Mouse (Mus musculus): ENCODE measurements around the gene Plpp7.

Gene Plpp7

GRCm38 (mm10) chr2:32102944-32103343, 7.6 kb downstream of the Plpp7 start:
- DNase-seq (ENCODE audit: low spot score in 2 of 2) = no peak

GRCm38 (mm10) chr2:32103557-32103956, 8.2 kb downstream of the Plpp7 start:
- peak; percentile 45 to 49 for DNase-seq (ENCODE audit: low spot score in 2 of 2)

- peak; percentile 66 to 67 for DNase-seq (ENCODE audit: low spot score in 2 of 2)
These were observed 8.8 kb downstream of the Plpp7 start for GRCm38 (mm10) chr2:32104122-32104521.

GRCm38 (mm10) chr2:32105117-32105913, 10.0 kb downstream of the Plpp7 start:
- peak; percentile 38 to 51 for DNase-seq (ENCODE audit: low spot score in 2 of 2)

- no peak for DNase-seq (ENCODE audit: low spot score in 2 of 2)
These were observed 10.6 kb downstream of the Plpp7 start for GRCm38 (mm10) chr2:32105930-32106329.

- peak; percentile 31 to 44 for DNase-seq (ENCODE audit: low spot score in 2 of 2)
These were observed 15.9 kb downstream of the Plpp7 start for GRCm38 (mm10) chr2:32111268-32111667.

GRCm38 (mm10) chr2:32112548-32112947, 17.2 kb downstream of the Plpp7 start:
- DNase-seq (ENCODE audit: low spot score in 2 of 2) = peak; percentile 52 to 54

- no peak for DNase-seq (ENCODE audit: low spot score in 2 of 2)
These were observed 20.5 kb downstream of the Plpp7 start for GRCm38 (mm10) chr2:32115851-32116268.

GRCm38 (mm10) chr2:32119802-32120750, 24.7 kb downstream of the Plpp7 start:
- DNase-seq (ENCODE audit: low spot score in 2 of 2) = no peak

- DNase-seq (ENCODE audit: low spot score in 2 of 2) = no peak
These were observed 25.8 kb downstream of the Plpp7 start for GRCm38 (mm10) chr2:32121150-32121549.

- DNase-seq (ENCODE audit: low spot score in 2 of 2) = no peak
These were observed 26.5 kb downstream of the Plpp7 start for GRCm38 (mm10) chr2:32121785-32122184.

GRCm38 (mm10) chr2:32127653-32128535, 32.6 kb downstream of the Plpp7 start:
- no peak for DNase-seq (ENCODE audit: low spot score in 2 of 2)

- no peak for DNase-seq (ENCODE audit: low spot score in 2 of 2)
These were observed 33.2 kb downstream of the Plpp7 start for GRCm38 (mm10) chr2:32128536-32128841.

GRCm38 (mm10) chr2:32129383-32130074, 34.2 kb downstream of the Plpp7 start:
- no peak for DNase-seq (ENCODE audit: low spot score in 2 of 2)

GRCm38 (mm10) chr2:32130435-32130834, 35.1 kb downstream of the Plpp7 start:
- DNase-seq (ENCODE audit: low spot score in 2 of 2) = peak; percentile 40 to 75

- DNase-seq (ENCODE audit: low spot score in 2 of 2) = no peak
These were observed 36.0 kb downstream of the Plpp7 start for GRCm38 (mm10) chr2:32131205-32131834.

GRCm38 (mm10) chr2:32131866-32132566, 36.7 kb downstream of the Plpp7 start:
- DNase-seq (ENCODE audit: low spot score in 2 of 2) = no peak

- no peak for DNase-seq (ENCODE audit: low spot score in 2 of 2)
These were observed 37.3 kb downstream of the Plpp7 start for GRCm38 (mm10) chr2:32132567-32132992.

GRCm38 (mm10) chr2:32134039-32134438, 38.7 kb downstream of the Plpp7 start:
- DNase-seq (ENCODE audit: low spot score in 2 of 2) = peak; percentile 91 to 96

Measured in frontal cortex, postnatal 36 days (tissue).